In the genomic region with DNA sequence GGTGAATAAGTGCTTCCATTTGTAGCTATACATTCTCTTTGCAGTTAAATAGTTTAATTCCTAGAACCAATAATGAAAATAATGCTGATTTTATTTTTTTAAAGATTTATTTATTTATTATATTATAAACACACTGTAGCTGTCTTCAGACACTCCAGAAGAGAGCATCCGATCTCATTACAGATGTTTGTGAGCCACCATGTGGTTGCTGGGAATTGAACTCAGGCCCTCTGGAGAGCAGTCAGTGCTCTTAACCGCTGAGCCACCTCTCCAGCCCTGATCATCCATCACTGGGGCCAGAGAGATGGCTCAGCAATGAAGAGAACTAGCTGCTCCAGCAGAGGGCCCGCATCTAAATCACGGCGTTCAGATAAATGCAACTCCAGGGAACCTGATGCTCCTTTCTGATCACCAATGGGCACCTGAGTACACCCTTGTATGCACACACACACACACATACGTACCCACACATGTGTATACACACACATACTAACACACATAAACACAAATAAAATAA, we compare ENCODE assay signal across 15 mouse cellular contexts. TPM values are rescaled to one million over a fixed set of nuclear protein-coding genes. Genes with fewer than 3 reads are reported as not detected.
A peak's percentile ranks its signal among the peaks of the same experiment; 100 is the strongest.
DNase-seq lines count a peak whose midpoint lies in the region; ATAC-seq and TF ChIP-seq lines count a peak whose summit lies in the region.
"Had no signal": no experiment of that assay in that cellular context is flagged by ENCODE, and none has a peak within 500 bp of the region (broad histone marks: within the 10 kb centered on the region; RNA-seq: fewer than 3 reads in every experiment).

No protein-coding gene starts in this region.

- no peak for TF ChIP-seq RAD21 in MEL (IDR thresholded peaks at IDR 0.05; ENCODE audit: low read depth, low read length)

- H3K4me2 ChIP-seq in liver, embryonic 11.5 days: peak overlapping the region; percentile 37
- peak overlapping the region; percentile 33 for H3K4me2 ChIP-seq in liver, embryonic 14.5 days (ENCODE audit: low read depth)
- H3K4me2 ChIP-seq: limb, embryonic 12.5 days had no signal

- TF ChIP-seq EP300 in MEL (IDR thresholded peaks at IDR 0.05; ENCODE audit: low read depth in 1 of 2, low read length in 2 of 2): no peak
- no peak for TF ChIP-seq EP300 in liver, embryonic 14.5 days (IDR thresholded peaks at IDR 0.05; ENCODE audit: low read depth)

- H3K27me3 ChIP-seq in erythroblast, embryonic 14.5 days (ENCODE audit: control insufficient read depth): peaks cover 4% of the 10 kb centered on the region; the same call in 1 of the 2 replicates
- H3K27me3 ChIP-seq in liver, embryonic 11.5 days (replicated peaks; ENCODE audit: control insufficient read depth, insufficient read depth, low read length): no peaks in the 10 kb centered on the region
- H3K27me3 ChIP-seq in MEL (ENCODE audit: control insufficient read depth in 1 of 2, insufficient read depth in 2 of 2, low read length in 2 of 2): no peaks in the 10 kb centered on the region
- H3K27me3 ChIP-seq in liver, embryonic 14.5 days (ENCODE audit: control insufficient read depth, insufficient read depth, low read length): no peaks in the 10 kb centered on the region
- H3K27me3 ChIP-seq: limb, embryonic 12.5 days had no signal

- no peak overlapping the region for H3K9ac ChIP-seq in liver, embryonic 11.5 days (ENCODE audit: low read depth, low read length)
- H3K9ac ChIP-seq in MEL (ENCODE audit: control insufficient read depth, low read depth, low read length, poor library complexity, severe bottlenecking): no peak overlapping the region
- no peak overlapping the region for H3K9ac ChIP-seq in liver, embryonic 14.5 days (replicated peaks)
- H3K9ac ChIP-seq: forebrain, embryonic 13.5 days; limb, embryonic 12.5 days; midbrain, embryonic 13.5 days had no signal

- TF ChIP-seq CTCF in MEL (IDR thresholded peaks at IDR 0.05 in 2 of 3, conservative IDR thresholded peaks at IDR 0.05 in 1 of 3; ENCODE audit: control insufficient read depth in 1 of 3, insufficient read depth in 1 of 3, low read depth in 2 of 3, low read length in 3 of 3, poor library complexity in 1 of 3, severe bottlenecking in 1 of 3): no peak
- TF ChIP-seq CTCF in liver, embryonic 14.5 days (IDR thresholded peaks at IDR 0.05; ENCODE audit: low read depth): no peak

- H3K4me1 ChIP-seq in erythroblast, embryonic 14.5 days (ENCODE audit: control insufficient read depth): peaks cover 41% of the 10 kb centered on the region
- peaks cover 13% of the 10 kb centered on the region for H3K4me1 ChIP-seq in liver, embryonic 11.5 days (replicated peaks; ENCODE audit: control insufficient read depth, insufficient read depth, low read length)
- peaks cover 14 to 17% of the 10 kb centered on the region in 2 experiments; a peak in 3 of 4 replicates for H3K4me1 ChIP-seq in MEL (ENCODE audit: control insufficient read depth in 1 of 2, insufficient read depth in 2 of 2, low read length in 2 of 2)
- peaks cover 4 to 10% of the 10 kb centered on the region in 2 experiments for H3K4me1 ChIP-seq in liver, embryonic 14.5 days (replicated peaks; ENCODE audit: control insufficient read depth in 2 of 2, insufficient read depth in 2 of 2, low read length in 1 of 2)

- H3K27ac ChIP-seq in liver, embryonic 11.5 days (ENCODE audit: low read depth, low read length): no peak overlapping the region
- H3K27ac ChIP-seq in MEL (ENCODE audit: control insufficient read depth, low read depth, low read length): no peak overlapping the region
- no peak overlapping the region for H3K27ac ChIP-seq in liver, embryonic 14.5 days
- H3K27ac ChIP-seq: forebrain, embryonic 13.5 days; limb, embryonic 12.5 days; midbrain, embryonic 13.5 days had no signal

- no peak for DNase-seq in liver, embryonic 11.5 days (ENCODE audit: low spot score)
- no peak for DNase-seq in liver
- DNase-seq in MEL (ENCODE audit: low read depth, low spot score): no peak
- DNase-seq in liver, embryonic 14.5 days (ENCODE audit: low read depth in 3 of 3, low spot score in 3 of 3): no peak
- DNase-seq in thymus, postnatal 10 days (ENCODE audit: low spot score in 2 of 2): no peak
- DNase-seq: cerebellum, adult 11 months; gastrocnemius, postnatal 14 days; kidney, adult 8-10 months; lung, postnatal 10 days; right cerebral cortex, postnatal 25 days had no signal

- WGBS in liver, embryonic 11.5 days: 61% methylated on average over 6 of the region's 6 CpGs
- 73% methylated on average over 6 of the region's 6 CpGs for WGBS in liver, embryonic 14.5 days (ENCODE audit: insufficient replicate concordance)

- H3K79me2 ChIP-seq in MEL (ENCODE audit: control insufficient read depth, insufficient read depth, low read length, poor library complexity): peaks cover 60% of the 10 kb centered on the region

- no peak for ATAC-seq in erythroblast, adult 5-6 weeks (replicated peaks; ENCODE audit: low FRiP score, poor library complexity, severe bottlenecking)
- no peak for ATAC-seq in liver, embryonic 11.5 days (replicated peaks; ENCODE audit: low FRiP score)
- no peak for ATAC-seq in liver, embryonic 14.5 days (ENCODE audit: insufficient read depth)
- ATAC-seq: forebrain, embryonic 13.5 days; midbrain, embryonic 13.5 days had no signal

- peaks cover 13% of the 10 kb centered on the region for H3K36me3 ChIP-seq in erythroblast, embryonic 14.5 days (ENCODE audit: control insufficient read depth)
- no peaks in the 10 kb centered on the region for H3K36me3 ChIP-seq in liver, embryonic 11.5 days (ENCODE audit: control insufficient read depth, insufficient read depth, low read length)
- peaks cover 0 to 33% of the 10 kb centered on the region in 2 experiments; a peak in 2 of 4 replicates for H3K36me3 ChIP-seq in MEL (ENCODE audit: control insufficient read depth in 1 of 2, insufficient read depth in 2 of 2, low read length in 2 of 2)
- H3K36me3 ChIP-seq in liver, embryonic 14.5 days (replicated peaks; ENCODE audit: control insufficient read depth, insufficient read depth, low read depth): no peaks in the 10 kb centered on the region; the same call in 1 of the 2 replicates

- H3K9me3 ChIP-seq in erythroblast, embryonic 14.5 days (ENCODE audit: control insufficient read depth, low read length): no peaks in the 10 kb centered on the region
- no peaks in the 10 kb centered on the region for H3K9me3 ChIP-seq in liver, embryonic 11.5 days (ENCODE audit: control insufficient read depth, low read length)
- no peaks in the 10 kb centered on the region for H3K9me3 ChIP-seq in MEL (replicated peaks; ENCODE audit: insufficient read depth, low read length)
- no peaks in the 10 kb centered on the region for H3K9me3 ChIP-seq in liver, embryonic 14.5 days (ENCODE audit: control insufficient read depth, low read length)
- H3K9me3 ChIP-seq: forebrain, embryonic 13.5 days; limb, embryonic 12.5 days; midbrain, embryonic 13.5 days had no signal

- peak overlapping the region; percentile 16 for H3K4me3 ChIP-seq in erythroblast, embryonic 14.5 days (replicated peaks)
- no peak overlapping the region for H3K4me3 ChIP-seq in liver, embryonic 11.5 days (ENCODE audit: low read depth, low read length)
- no peak overlapping the region; a peak in 1 of 4 replicates for H3K4me3 ChIP-seq in MEL (ENCODE audit: control insufficient read depth in 1 of 2, insufficient read depth in 1 of 2, low read depth in 2 of 2, low read length in 2 of 2)
- no peak overlapping the region for H3K4me3 ChIP-seq in liver, embryonic 14.5 days (ENCODE audit: insufficient read depth in 1 of 2, low read depth in 2 of 2, low read length in 2 of 2)
- H3K4me3 ChIP-seq: forebrain, embryonic 13.5 days; limb, embryonic 12.5 days; midbrain, embryonic 13.5 days had no signal

- no peak for TF ChIP-seq POLR2A in MEL (IDR thresholded peaks at IDR 0.05; ENCODE audit: control insufficient read depth in 1 of 2, insufficient read depth in 1 of 2, low read depth in 1 of 2, low read length in 2 of 2, poor library complexity in 1 of 2)

TF ChIP-seq in MEL, 35 proteins besides CTCF, POLR2A, EP300 and RAD21:
- TF ChIP-seq UBTF (IDR thresholded peaks at IDR 0.05; ENCODE audit: borderline replicate concordance, insufficient read depth, low read depth, low read length): no peak
- TF ChIP-seq TBP (IDR thresholded peaks at IDR 0.05; ENCODE audit: low read depth, low read length): 0 out of 2 replicates have a peak, but pooled peaks have one; percentile 19

RNA-seq across cellular contexts. Expression of a gene that starts 3.5 kb away (rescaled TPM):
- polyA plus RNA-seq in erythroblast, embryonic 14.5 days (2012): 0.42 and 0.55 TPM in 2 replicates
- total RNA-seq in erythroblast, adult 5-6 weeks (2015; ENCODE audit: low replicate concordance): 44.0 and 44.1 TPM in 2 replicates
- total RNA-seq in erythroblast, adult 5-6 weeks (2017; ENCODE audit: low replicate concordance): 26.3 and 31.6 TPM in 2 replicates
- polyA plus RNA-seq in liver, embryonic 11.5 days (2014; fragmentation: Nextera tagmentation; extraction: Ambion mirVana): 21.0 and 23.6 TPM in 2 replicates
- 22.7 and 25.7 TPM in 2 replicates for total RNA-seq in MEL (2012; rRNA removed)
- 10 to 100 TPM in 1 of 2 experiments, not detected in 1; 28.8 TPM for polyA plus RNA-seq in MEL (2012; ENCODE audit: insufficient read depth in 1 of 2, insufficient read length in 2 of 2, low read depth in 1 of 2, low replicate concordance in 2 of 2, missing spikeins in 1 of 2)
- 9.1 and 9.2 TPM in 2 replicates for polyA plus RNA-seq in liver, embryonic 14.5 days (2012; rRNA removed)
- 17.7 and 19.1 TPM in 2 replicates for polyA plus RNA-seq in liver, embryonic 14.5 days (2014; fragmentation: Nextera tagmentation; extraction: Ambion mirVana)
